Mouse (Mus musculus): ENCODE measurements around the gene Rpl3.
A peak's percentile ranks its signal among the peaks of the same experiment; 100 is the strongest.

GRCm38 (mm10) chr15:80098809-80099208, 7.1 kb upstream of the Rpl3 start:
- TF ChIP-seq EP300 (IDR thresholded peaks at IDR 0.05; ENCODE audit: low read depth) (no peak), CTCF (IDR thresholded peaks at IDR 0.05; ENCODE audit: low read depth) (peak; percentile 13; the same call in 1 of the 2 replicates)
